Mouse (Mus musculus) kidney, adult 2 months (tissue): Measurements from ENCODE around the gene Nmu. TPM values are rescaled to one million over a fixed set of nuclear protein-coding genes. Genes with fewer than 3 reads are reported as not detected.

ENCODE experiments used
- DNase-seq: peaks from one replicate; pipeline ENCODE4 v3.0.0; 2021
- H3K27ac ChIP-seq: fragments of 200-500 bp; 2 replicates; pipeline ENCODE4 v1.5.1; 2012; ENCODE audit warnings: low read depth, low read length, control low read depth, inconsistent platforms; ENCODE audit not compliant: insufficient read depth
- H3K27me3 ChIP-seq: fragments of 200-500 bp; replicated peaks from 2 replicates; pipeline ENCODE4 v1.6.1; 2012; ENCODE audit warnings: mild to moderate bottlenecking, moderate library complexity, low read length, inconsistent platforms; ENCODE audit not compliant: control insufficient read depth, insufficient read depth
- H3K36me3 ChIP-seq: fragments of 200-500 bp; 2 replicates; pipeline ENCODE4 v1.6.1; 2012; ENCODE audit warnings: mild to moderate bottlenecking, moderate library complexity, low read length, inconsistent platforms; ENCODE audit not compliant: control insufficient read depth, insufficient read depth
- H3K4me1 ChIP-seq: fragments of 200-500 bp; 2 replicates; pipeline ENCODE4 v1.6.1; 2011; ENCODE audit warnings: low read length; ENCODE audit not compliant: control insufficient read depth, insufficient read depth
- H3K4me3 ChIP-seq: fragments of 200-500 bp; 2 replicates; pipeline ENCODE4 v1.5.1; 2011; ENCODE audit warnings: mild to moderate bottlenecking, low read depth, low read length, control low read depth; ENCODE audit not compliant: insufficient read depth
- CTCF ChIP-seq: fragments of 200-500 bp; conservative IDR thresholded peaks from 2 replicates; pipeline ENCODE4 v1.5.1; 2011; ENCODE audit warnings: low read depth, mild to moderate bottlenecking, control low read depth, low read length, moderate library complexity, mixed read lengths; ENCODE audit not compliant: insufficient read depth, insufficient read length
- POLR2A ChIP-seq: fragments of 200-500 bp; IDR thresholded peaks from one replicate; pipeline ENCODE4 v1.6.1; 2011; ENCODE audit warnings: low read depth, low read length, control low read depth
- WGBS: fragments of 180-500 bp; shearing (Covaris S2); methylation state at CpG from one replicate; pipeline ENCODE4 v1.1.7; 2018; 5-methylcytosine and 5-hydroxymethylcytosine counted together
- polyA plus RNA-seq: library from polyadenylated mRNA; depleted of rRNA; stranded (reverse); fragments of >200 nt; gene quantifications from 2 replicates; pipeline ENCODE4 v1.2.3, GENCODE M21; 2012; rRNA removed

Nmu gene
- polyA plus RNA-seq, 1 experiment: not detected

GRCm38 (mm10) chr5:76303379-76303744 is 60.2 kb downstream of the Nmu start:
- DNase-seq: no peak
- Histone ChIP-seq H3K36me3 (no peaks in the 10 kb centered on the region), H3K27ac (peak overlapping the region; percentile 89), H3K27me3 (no peaks in the 10 kb centered on the region), H3K4me1 (peaks cover 4% of the 10 kb centered on the region; the same call in 1 of the 2 replicates), H3K4me3 (peak overlapping the region; percentile 89)
- WGBS: 5% methylated on average over 11 of the region's 11 CpGs
- TF ChIP-seq POLR2A: no peak
- no peak for TF ChIP-seq CTCF

- Histone ChIP-seq H3K4me1 (peaks cover 4% of the 10 kb centered on the region; the same call in 1 of the 2 replicates), H3K27me3 (no peaks in the 10 kb centered on the region), H3K27ac (no peak overlapping the region), H3K4me3 (no peak overlapping the region), H3K36me3 (no peaks in the 10 kb centered on the region)
- 90% methylated on average over 2 of the region's 2 CpGs for WGBS
- no peak for DNase-seq
- TF ChIP-seq CTCF (no peak), POLR2A (no peak)
Observed at GRCm38 (mm10) chr5:76302009-76302408, 61.6 kb downstream of the Nmu start.

- no peaks in the 10 kb centered on the region for H3K36me3 ChIP-seq
- 38% methylated on average over 8 of the region's 8 CpGs for WGBS
- no peak overlapping the region; the same call in 1 of the 2 replicates for H3K27ac ChIP-seq
- TF ChIP-seq CTCF: no peak
- TF ChIP-seq POLR2A: no peak
- no peaks in the 10 kb centered on the region for H3K27me3 ChIP-seq
- DNase-seq: peak; percentile 82
- H3K4me3 ChIP-seq: no peak overlapping the region
- H3K4me1 ChIP-seq: peaks cover 8% of the 10 kb centered on the region; the same call in 1 of the 2 replicates
Observed at GRCm38 (mm10) chr5:76289234-76289691, 74.3 kb downstream of the Nmu start.

GRCm38 (mm10) chr5:76288256-76288655 is 75.3 kb downstream of the Nmu start:
- WGBS: 98% methylated on average over 3 of the region's 3 CpGs

GRCm38 (mm10) chr5:76287062-76287461 is 76.5 kb downstream of the Nmu start:
- DNase-seq: no peak
- H3K27me3 ChIP-seq: no peaks in the 10 kb centered on the region
- H3K27ac ChIP-seq: no peak overlapping the region
- no peak for TF ChIP-seq POLR2A
- TF ChIP-seq CTCF: no peak
- WGBS: 76% methylated on average over 5 of the region's 5 CpGs
- H3K36me3 ChIP-seq: no peaks in the 10 kb centered on the region
- H3K4me1 ChIP-seq: peaks cover 8% of the 10 kb centered on the region; the same call in 1 of the 2 replicates
- H3K4me3 ChIP-seq: no peak overlapping the region

More at GRCm38 (mm10) chr5:76288256-76288655, 75.3 kb downstream of the Nmu start:
- TF ChIP-seq POLR2A (no peak), CTCF (no peak)
- no peak for DNase-seq
- H3K36me3 ChIP-seq: no peaks in the 10 kb centered on the region
- peaks cover 8% of the 10 kb centered on the region; the same call in 1 of the 2 replicates for H3K4me1 ChIP-seq
- H3K27ac ChIP-seq: no peak overlapping the region
- no peak overlapping the region for H3K4me3 ChIP-seq
- no peaks in the 10 kb centered on the region for H3K27me3 ChIP-seq

- peaks cover 6% of the 10 kb centered on the region; the same call in 1 of the 2 replicates for H3K4me1 ChIP-seq
- no peak for TF ChIP-seq CTCF
- no peak for TF ChIP-seq POLR2A
- H3K36me3 ChIP-seq: no peaks in the 10 kb centered on the region
- 62% methylated on average over 4 of the region's 4 CpGs for WGBS
- no peak overlapping the region for H3K27ac ChIP-seq
- no peaks in the 10 kb centered on the region for H3K27me3 ChIP-seq
- no peak overlapping the region for H3K4me3 ChIP-seq
- DNase-seq: no peak
Observed at GRCm38 (mm10) chr5:76285699-76286098, 77.9 kb downstream of the Nmu start.

- Histone ChIP-seq H3K27ac (no peak overlapping the region), H3K4me1 (no peaks in the 10 kb centered on the region), H3K36me3 (no peaks in the 10 kb centered on the region), H3K27me3 (no peaks in the 10 kb centered on the region), H3K4me3 (no peak overlapping the region)
- TF ChIP-seq POLR2A: no peak
- TF ChIP-seq CTCF: no peak
- 77% methylated on average over 1 of the region's 1 CpGs for WGBS
- no peak for DNase-seq
Observed at GRCm38 (mm10) chr5:76283890-76284289, 79.7 kb downstream of the Nmu start.

Other genes with a start within 250 kb of the Nmu start
- 56.9 and 69.9 TPM in 2 replicates for gene Srd5a3, start 223.5 kb downstream of the Nmu start, polyA plus RNA-seq
- 29.4 and 38.7 TPM in 2 replicates for gene Tmem165, start 179.9 kb downstream of the Nmu start, polyA plus RNA-seq
- gene Clock, start 59.0 kb downstream of the Nmu start, polyA plus RNA-seq: 13.9 and 14.4 TPM in 2 replicates
- gene Pdcl2, start 32.6 kb downstream of the Nmu start, polyA plus RNA-seq: 0.08 TPM in 1 of 2 replicates, not detected in the other
- gene Gm7271, start 120.3 kb upstream of the Nmu start, polyA plus RNA-seq: not detected in 2 replicates
- gene Exoc1, start 165.5 kb upstream of the Nmu start, polyA plus RNA-seq: 18.1 TPM in 2 replicates
- 0.97 and 1.1 TPM in 2 replicates for gene Cep135, start 224.9 kb upstream of the Nmu start, polyA plus RNA-seq